Mouse (Mus musculus) intestine, postnatal 0 days (tissue): ENCODE measurements at regions not wholly inside any gene's neighbourhood (a gene's known extent, or its start where the extent isn't known, plus 50 kb on each side); places are given as distances from the start of the nearest gene placed in this dataset.

ENCODE experiments used
- ATAC-seq: fragments of 200-750 bp; cut with Nextera tagmentation; 2 replicates; pipeline ENCODE4 v1.8.0; 2017; ENCODE audit warnings: mild to moderate bottlenecking, moderate TSS enrichment, moderate library complexity
- H3K27ac ChIP-seq: fragments of 300-500 bp; sonication (generic); 2 replicates; pipeline ENCODE4 v1.5.1; 2014; ENCODE audit warnings: mild to moderate bottlenecking, low read depth, low read length, moderate library complexity
- H3K27me3 ChIP-seq: fragments of 300-500 bp; sonication (generic); replicated peaks from 2 replicates; pipeline ENCODE4 v1.6.1; 2014; ENCODE audit warnings: low read length, mixed read lengths; ENCODE audit not compliant: control insufficient read depth, insufficient read depth
- H3K36me3 ChIP-seq: fragments of 300-500 bp; sonication (generic); 2 replicates; pipeline ENCODE4 v1.6.1; 2014; ENCODE audit warnings: mild to moderate bottlenecking, moderate library complexity; ENCODE audit not compliant: control insufficient read depth, insufficient read depth
- H3K4me1 ChIP-seq: fragments of 300-500 bp; sonication (generic); replicated peaks from 2 replicates; pipeline ENCODE4 v1.6.1; 2014; ENCODE audit warnings: antibody characterized with exemption, low read length, mixed read lengths; ENCODE audit not compliant: control insufficient read depth, insufficient read depth
- H3K4me2 ChIP-seq: fragments of 300-500 bp; sonication (generic); replicated peaks from 2 replicates; pipeline ENCODE4 v1.6.1; 2014; ENCODE audit warnings: low read depth, mild to moderate bottlenecking, moderate library complexity
- H3K4me3 ChIP-seq: fragments of 300-500 bp; sonication (generic); 2 replicates; pipeline ENCODE4 v1.5.1; 2014; ENCODE audit warnings: low read depth, low read length
- H3K9ac ChIP-seq: fragments of 300-500 bp; sonication (generic); 2 replicates; pipeline ENCODE4 v1.6.1; 2014; ENCODE audit warnings: mild to moderate bottlenecking, low read depth, low read length
- H3K9me3 ChIP-seq: fragments of 300-500 bp; sonication (generic); 2 replicates; pipeline ENCODE4 v1.6.1; 2016; ENCODE audit warnings: mixed run types; ENCODE audit not compliant: control insufficient read depth
- CTCF ChIP-seq: sonication (generic); IDR thresholded peaks from 2 replicates; pipeline ENCODE4 v1.5.1; 2016; ENCODE audit warnings: low read depth, mild to moderate bottlenecking, control low read depth, antibody characterized with exemption, moderate library complexity
- WGBS: fragments of 180-500 bp; shearing (Covaris S2); extraction: QIAGEN DNeasy Blood & Tissue Kit; methylation state at CpG from one replicate; pipeline ENCODE4 v1.1.7; 2014; 5-methylcytosine and 5-hydroxymethylcytosine counted together

DNA sequence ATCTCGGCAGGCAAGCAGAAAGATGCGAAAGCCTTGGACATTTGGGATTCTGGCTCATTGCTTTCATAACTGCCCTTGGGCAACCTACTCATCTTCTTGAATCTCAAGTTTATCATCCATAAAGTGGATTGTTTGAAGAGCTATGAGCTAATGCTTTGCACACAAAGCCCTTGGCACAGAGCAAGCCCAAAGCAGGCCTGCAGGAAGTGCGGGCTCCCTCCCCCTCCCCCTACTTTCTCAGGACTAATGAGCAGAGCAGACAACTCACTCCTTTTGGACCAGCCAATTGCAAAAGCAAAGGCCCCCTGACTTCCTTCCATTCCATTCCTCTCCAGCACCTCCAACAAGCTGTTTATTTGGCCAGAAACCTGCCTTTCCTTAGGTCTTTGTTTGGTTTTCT, 123.1 kb upstream of the Syt6 start:
- WGBS: 65% methylated on average over 3 of the region's 3 CpGs

GRCm38 (mm10) chr3:103463760-103464159, 111.3 kb upstream of the Syt6 start:
- no peaks in the 10 kb centered on the region for H3K9me3 ChIP-seq
- no peak overlapping the region for H3K27ac ChIP-seq
- H3K4me3 ChIP-seq: no peak overlapping the region
- no peaks in the 10 kb centered on the region for H3K27me3 ChIP-seq
- no peak overlapping the region for H3K4me2 ChIP-seq
- H3K4me1 ChIP-seq: no peaks in the 10 kb centered on the region; the same call in 1 of the 2 replicates
- no peaks in the 10 kb centered on the region for H3K36me3 ChIP-seq
- TF ChIP-seq CTCF: no peak
- H3K9ac ChIP-seq: no peak overlapping the region
- no peak for ATAC-seq
- WGBS: 57% methylated on average over 4 of the region's 4 CpGs

More for the DNA sequence above, 123.1 kb upstream of the Syt6 start:
- H3K9me3 ChIP-seq: no peaks in the 10 kb centered on the region
- no peaks in the 10 kb centered on the region for H3K36me3 ChIP-seq
- H3K4me3 ChIP-seq: no peak overlapping the region
- no peak overlapping the region for H3K4me2 ChIP-seq
- TF ChIP-seq CTCF: no peak
- no peaks in the 10 kb centered on the region for H3K27me3 ChIP-seq
- no peak for ATAC-seq
- H3K9ac ChIP-seq: no peak overlapping the region
- H3K4me1 ChIP-seq: no peaks in the 10 kb centered on the region
- no peak overlapping the region for H3K27ac ChIP-seq

DNA sequence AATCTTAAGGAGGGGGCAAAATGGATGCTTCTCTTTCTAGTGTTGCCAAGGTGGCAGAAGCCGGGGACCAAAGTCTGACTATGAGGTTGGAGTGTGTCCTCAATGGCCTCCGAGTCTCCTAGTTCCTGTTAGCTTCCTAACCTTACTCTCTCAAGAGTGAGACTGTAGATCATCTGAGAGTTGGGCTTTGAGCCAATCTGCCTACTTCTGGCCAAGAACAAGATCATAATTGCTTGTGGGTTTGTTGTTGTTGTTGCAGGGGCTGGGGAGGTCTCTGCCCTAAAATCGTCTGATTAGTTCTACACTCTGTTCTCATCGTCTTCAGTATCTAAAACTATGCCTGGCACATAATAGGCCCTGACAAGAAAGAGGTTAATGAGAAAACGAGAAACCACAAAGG, 110.8 kb upstream of the Syt6 start:
- Histone ChIP-seq H3K4me2 (no peak overlapping the region), H3K27me3 (no peaks in the 10 kb centered on the region), H3K9me3 (no peaks in the 10 kb centered on the region), H3K4me1 (no peaks in the 10 kb centered on the region; the same call in 1 of the 2 replicates), H3K9ac (no peak overlapping the region), H3K27ac (no peak overlapping the region), H3K36me3 (no peaks in the 10 kb centered on the region), H3K4me3 (no peak overlapping the region)
- no peak for ATAC-seq
- no peak for TF ChIP-seq CTCF
- WGBS: 50% methylated on average over 5 of the region's 5 CpGs

DNA sequence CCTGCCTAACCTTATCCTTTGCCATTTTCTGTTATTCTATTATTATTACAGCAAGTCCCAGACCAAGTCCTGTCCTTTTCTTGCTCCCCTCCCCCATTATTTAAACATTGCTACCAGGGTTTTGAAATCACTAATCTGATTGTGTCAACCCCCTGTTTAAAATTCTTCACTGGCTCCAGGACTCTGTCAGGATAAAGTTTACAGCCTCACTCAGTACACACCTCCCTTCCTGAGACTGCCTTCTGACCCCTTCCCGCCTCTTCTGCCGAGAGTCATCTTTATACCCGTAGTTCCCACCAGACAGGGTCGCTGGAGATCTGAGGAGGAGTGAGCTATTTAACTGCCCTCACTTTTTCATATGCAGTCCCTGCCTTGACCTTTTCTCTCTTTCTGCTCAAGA, 110.3 kb upstream of the Syt6 start:
- WGBS: 13% methylated on average over 4 of the region's 4 CpGs
- no peak overlapping the region for H3K9ac ChIP-seq
- no peaks in the 10 kb centered on the region for H3K27me3 ChIP-seq
- H3K9me3 ChIP-seq: no peaks in the 10 kb centered on the region
- ATAC-seq: no peak
- no peak overlapping the region for H3K4me2 ChIP-seq
- no peak overlapping the region for H3K27ac ChIP-seq
- H3K4me3 ChIP-seq: no peak overlapping the region
- H3K36me3 ChIP-seq: no peaks in the 10 kb centered on the region
- H3K4me1 ChIP-seq: no peaks in the 10 kb centered on the region; the same call in 1 of the 2 replicates
- TF ChIP-seq CTCF: no peak

- H3K4me1 ChIP-seq: no peaks in the 10 kb centered on the region; the same call in 1 of the 2 replicates
- H3K27ac ChIP-seq: no peak overlapping the region
- ATAC-seq: no peak
- no peak for TF ChIP-seq CTCF
- H3K9ac ChIP-seq: no peak overlapping the region
- no peak overlapping the region for H3K4me3 ChIP-seq
- H3K9me3 ChIP-seq: no peaks in the 10 kb centered on the region
- WGBS: 47% methylated on average over 7 of the region's 7 CpGs
- no peak overlapping the region for H3K4me2 ChIP-seq
- no peaks in the 10 kb centered on the region for H3K27me3 ChIP-seq
- no peaks in the 10 kb centered on the region for H3K36me3 ChIP-seq
Observed at GRCm38 (mm10) chr3:103465132-103465690, 109.8 kb upstream of the Syt6 start.

GRCm38 (mm10) chr3:103465948-103466347, 109.1 kb upstream of the Syt6 start:
- no peaks in the 10 kb centered on the region for H3K36me3 ChIP-seq

More at GRCm38 (mm10) chr3:103465948-103466347, 109.1 kb upstream of the Syt6 start:
- H3K4me3 ChIP-seq: no peak overlapping the region
- no peak overlapping the region for H3K27ac ChIP-seq
- no peak overlapping the region for H3K4me2 ChIP-seq
- H3K9me3 ChIP-seq: no peaks in the 10 kb centered on the region
- H3K4me1 ChIP-seq: no peaks in the 10 kb centered on the region; the same call in 1 of the 2 replicates
- TF ChIP-seq CTCF: no peak
- no peak overlapping the region for H3K9ac ChIP-seq
- WGBS: 51% methylated on average over 2 of the region's 2 CpGs
- ATAC-seq: no peak
- H3K27me3 ChIP-seq: no peaks in the 10 kb centered on the region
